Mouse (Mus musculus) E14TG2a.4 (cell line): ENCODE measurements at regions not wholly inside any gene's neighbourhood (a gene's known extent, or its start where the extent isn't known, plus 50 kb on each side); places are given as distances from the start of the nearest gene placed in this dataset.

ENCODE experiments used
- H3K27me3 ChIP-seq: 2 replicates; pipeline ENCODE4 v1.6.1; 2014; ENCODE audit warnings: low read length, control low read depth; ENCODE audit not compliant: insufficient read depth
- H3K36me3 ChIP-seq: 2 replicates; pipeline ENCODE4 v1.6.1; 2014; ENCODE audit warnings: low read length, control low read depth; ENCODE audit not compliant: insufficient read depth
- H3K4me1 ChIP-seq: replicated peaks from 2 replicates; pipeline ENCODE4 v1.6.1; 2014; ENCODE audit warnings: low read depth, low read length, control low read depth
- H3K4me3 ChIP-seq: replicated peaks from 2 replicates; pipeline ENCODE4 v1.5.1; 2014; ENCODE audit warnings: mild to moderate bottlenecking, low read length
- H3K9me3 ChIP-seq: 2 replicates; pipeline ENCODE4 v1.6.1; 2014; ENCODE audit warnings: low read length, control low read depth
- CTCF ChIP-seq: conservative IDR thresholded peaks from 2 replicates; pipeline ENCODE4 v1.5.1; 2014; ENCODE audit warnings: low read length
- NANOG ChIP-seq: IDR thresholded peaks from 2 replicates; pipeline ENCODE4 v1.6.1; 2014; ENCODE audit warnings: borderline replicate concordance, low read length, mixed read lengths
- POU5F1 ChIP-seq: IDR thresholded peaks from 2 replicates; pipeline ENCODE4 v1.6.1; 2014; ENCODE audit warnings: low read length, borderline replicate concordance

DNA sequence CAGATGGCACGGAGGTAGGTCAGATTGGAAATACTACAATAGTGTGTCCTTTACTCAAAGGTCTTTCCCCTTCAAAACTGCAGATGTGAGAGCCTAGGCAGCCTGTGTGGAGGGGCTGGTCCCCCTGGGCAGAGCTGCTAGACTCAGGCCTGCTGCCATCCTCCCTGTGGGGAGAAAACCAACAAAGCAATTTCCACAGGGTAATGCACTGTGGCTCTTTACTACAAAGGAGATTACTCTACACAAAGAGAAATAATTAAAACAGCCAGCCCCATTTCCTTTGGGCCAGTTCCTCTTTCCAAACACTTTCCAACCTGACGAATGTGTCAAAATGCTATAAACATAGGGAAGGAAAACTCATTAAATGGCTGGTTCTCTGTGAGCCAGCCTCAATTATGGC lies 250.0 kb upstream of the Trpc7 start:
- H3K9me3 ChIP-seq, result no peaks in the 10 kb centered on the region
- H3K36me3 ChIP-seq, result no peaks in the 10 kb centered on the region
- TF ChIP-seq NANOG, result no peak
- no peak for TF ChIP-seq POU5F1
- no peak for TF ChIP-seq CTCF
- no peak overlapping the region for H3K4me3 ChIP-seq
- no peaks in the 10 kb centered on the region; the same call in 1 of the 2 replicates for H3K27me3 ChIP-seq
- peaks cover 12% of the 10 kb centered on the region; the same call in 1 of the 2 replicates for H3K4me1 ChIP-seq

DNA sequence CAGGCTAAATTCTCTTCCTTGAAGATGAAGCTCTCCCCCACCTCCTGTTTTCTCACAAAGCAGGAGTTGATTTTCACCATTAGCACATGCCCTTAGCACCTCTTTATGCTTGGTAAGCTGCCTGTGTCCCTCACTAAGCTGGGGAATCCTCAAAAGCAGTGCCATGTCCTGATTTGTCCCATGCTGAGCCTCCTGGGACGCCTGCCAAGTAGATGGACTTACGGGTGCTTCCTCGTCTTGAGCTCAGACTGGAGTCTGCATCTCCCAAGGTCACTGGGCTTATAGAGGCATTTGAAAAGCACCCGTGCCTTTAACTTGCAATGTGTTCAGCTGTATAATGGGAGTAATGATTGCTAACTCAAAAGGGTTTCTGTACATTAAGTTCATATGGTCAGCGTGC lies 247.1 kb upstream of the Trpc7 start:
- peaks cover 18% of the 10 kb centered on the region for H3K4me1 ChIP-seq
- TF ChIP-seq NANOG (no peak), POU5F1 (no peak), CTCF (no peak)
- H3K9me3 ChIP-seq, result no peaks in the 10 kb centered on the region
- H3K4me3 ChIP-seq, result no peak overlapping the region
- no peaks in the 10 kb centered on the region for H3K36me3 ChIP-seq
- H3K27me3 ChIP-seq, result no peaks in the 10 kb centered on the region; the same call in 1 of the 2 replicates

DNA sequence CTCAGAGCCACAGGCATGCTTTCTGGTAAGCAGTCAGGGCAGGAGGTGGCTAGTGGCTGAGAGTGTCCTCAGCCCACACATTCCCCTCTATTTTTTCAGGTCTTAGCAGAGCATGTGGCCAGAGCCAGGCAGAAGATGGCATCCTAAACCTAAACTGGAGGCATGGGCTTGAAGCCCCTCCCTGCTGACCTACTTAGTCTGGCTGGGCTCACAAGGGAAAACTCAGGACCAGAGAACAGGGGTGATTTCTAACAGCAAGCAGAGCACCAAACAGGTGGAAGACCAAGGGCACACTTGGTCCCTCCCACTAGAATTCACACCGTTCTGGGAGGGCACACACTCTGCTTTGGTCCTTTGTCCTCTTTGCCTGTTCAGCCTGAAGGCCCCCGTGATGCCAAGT lies 246.6 kb upstream of the Trpc7 start:
- H3K4me3 ChIP-seq, result no peak overlapping the region

DNA sequence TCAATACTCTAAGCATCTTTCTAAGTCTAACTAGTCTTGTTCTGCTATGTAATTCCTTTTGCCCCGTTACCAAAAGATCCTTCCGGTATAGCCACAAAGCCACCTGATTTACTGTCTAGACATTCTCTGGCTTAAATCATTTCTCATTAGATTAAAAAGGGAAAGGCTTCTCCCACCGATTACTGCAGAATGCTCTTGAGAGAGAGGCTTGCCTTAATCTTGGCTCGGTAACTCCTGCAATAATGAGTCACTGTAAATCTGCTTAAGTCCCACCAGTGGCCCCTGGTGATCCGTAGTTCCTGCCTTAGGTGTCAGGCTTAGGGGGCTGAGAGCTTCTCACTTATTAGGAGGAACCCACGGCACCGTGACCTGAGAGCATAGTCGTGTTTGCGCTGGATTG lies 220.1 kb upstream of the Trpc7 start:
- Histone ChIP-seq H3K4me3 (no peak overlapping the region), H3K27me3 (no peaks in the 10 kb centered on the region), H3K36me3 (no peaks in the 10 kb centered on the region), H3K4me1 (0 out of 2 replicates have a peak, but pooled peaks cover 3% of the 10 kb centered on the region), H3K9me3 (peaks cover 8% of the 10 kb centered on the region)
- TF ChIP-seq NANOG (no peak), CTCF (no peak), POU5F1 (no peak)

More for the DNA sequence above, 246.6 kb upstream of the Trpc7 start:
- no peaks in the 10 kb centered on the region; the same call in 1 of the 2 replicates for H3K27me3 ChIP-seq
- TF ChIP-seq POU5F1 (no peak), NANOG (no peak), CTCF (no peak)
- peaks cover 18% of the 10 kb centered on the region for H3K4me1 ChIP-seq
- H3K36me3 ChIP-seq, result no peaks in the 10 kb centered on the region
- H3K9me3 ChIP-seq, result no peaks in the 10 kb centered on the region

DNA sequence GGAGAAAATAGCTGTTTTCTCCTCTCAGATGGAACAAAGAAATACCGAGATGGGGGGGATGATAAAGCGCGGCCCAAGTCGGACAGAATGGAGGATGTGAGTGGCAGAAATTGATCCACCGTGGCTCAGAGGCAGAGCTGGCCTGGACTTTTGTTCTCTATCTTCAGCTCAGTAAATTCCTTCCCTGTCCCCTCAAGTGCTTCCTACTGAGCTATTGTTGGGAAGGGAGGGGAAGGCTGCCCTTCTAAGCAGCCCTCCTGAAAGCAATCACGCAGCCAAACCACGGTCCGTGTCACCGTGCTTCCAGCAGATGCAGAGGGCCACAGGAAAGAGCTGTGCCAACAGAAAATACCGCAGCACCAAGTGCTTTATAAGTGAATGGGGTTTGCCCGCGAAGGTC lies 212.2 kb upstream of the Trpc7 start:
- peaks cover 16% of the 10 kb centered on the region for H3K9me3 ChIP-seq
- no peaks in the 10 kb centered on the region for H3K36me3 ChIP-seq
- TF ChIP-seq NANOG (no peak), POU5F1 (no peak), CTCF (no peak)
- peaks cover 2% of the 10 kb centered on the region; the same call in 1 of the 2 replicates for H3K27me3 ChIP-seq
- H3K4me1 ChIP-seq, result peaks cover 17% of the 10 kb centered on the region
- peak overlapping the region; percentile 39 for H3K4me3 ChIP-seq

DNA sequence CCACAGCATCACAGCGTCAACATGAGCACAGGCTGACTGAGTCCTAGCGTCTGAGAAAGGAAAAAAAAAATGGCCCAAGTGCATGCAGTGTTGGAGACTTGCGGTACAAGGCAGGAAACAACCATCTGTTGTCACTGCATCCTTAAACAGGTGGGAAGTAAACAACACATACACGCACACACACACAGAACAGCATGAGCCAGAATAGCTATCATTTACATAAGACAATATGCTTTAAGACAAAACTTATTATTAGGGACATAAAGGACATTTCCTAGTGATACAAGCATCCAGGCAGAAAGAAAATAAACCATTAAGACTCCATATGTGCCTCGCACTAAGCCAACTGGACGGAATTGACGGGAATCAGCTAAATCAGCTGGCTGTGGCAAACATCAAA lies 203.8 kb upstream of the Trpc7 start:
- Histone ChIP-seq H3K9me3 (peaks cover 5% of the 10 kb centered on the region; the same call in 1 of the 2 replicates), H3K4me1 (no peaks in the 10 kb centered on the region), H3K4me3 (no peak overlapping the region), H3K27me3 (no peaks in the 10 kb centered on the region), H3K36me3 (no peaks in the 10 kb centered on the region)
- no peak for TF ChIP-seq CTCF
- no peak for TF ChIP-seq NANOG
- TF ChIP-seq POU5F1, result no peak

DNA sequence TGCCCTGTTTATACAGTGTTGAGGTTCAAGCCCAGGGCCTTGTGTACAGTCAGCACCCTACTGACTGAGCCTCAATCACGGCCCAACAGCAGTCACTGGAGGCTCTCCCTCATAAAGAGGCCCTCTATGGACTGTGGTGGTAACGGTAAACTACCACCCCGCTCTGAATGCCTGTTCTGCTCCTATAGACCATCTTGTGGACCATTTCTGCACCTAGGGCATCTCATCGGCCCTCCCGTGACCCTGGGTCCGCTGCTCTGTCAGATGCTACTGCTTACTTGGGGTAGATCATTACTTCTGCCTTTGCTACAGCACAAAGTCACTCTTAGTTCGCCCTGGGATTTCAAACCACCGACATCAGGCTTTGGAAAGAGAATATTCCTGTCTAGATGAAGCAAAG lies 196.1 kb upstream of the Trpc7 start:
- H3K4me1 ChIP-seq, result no peaks in the 10 kb centered on the region
- no peak overlapping the region for H3K4me3 ChIP-seq
- no peaks in the 10 kb centered on the region for H3K36me3 ChIP-seq
- TF ChIP-seq NANOG (no peak), CTCF (no peak)
- H3K27me3 ChIP-seq, result no peaks in the 10 kb centered on the region; the same call in 1 of the 2 replicates
- no peaks in the 10 kb centered on the region for H3K9me3 ChIP-seq

DNA sequence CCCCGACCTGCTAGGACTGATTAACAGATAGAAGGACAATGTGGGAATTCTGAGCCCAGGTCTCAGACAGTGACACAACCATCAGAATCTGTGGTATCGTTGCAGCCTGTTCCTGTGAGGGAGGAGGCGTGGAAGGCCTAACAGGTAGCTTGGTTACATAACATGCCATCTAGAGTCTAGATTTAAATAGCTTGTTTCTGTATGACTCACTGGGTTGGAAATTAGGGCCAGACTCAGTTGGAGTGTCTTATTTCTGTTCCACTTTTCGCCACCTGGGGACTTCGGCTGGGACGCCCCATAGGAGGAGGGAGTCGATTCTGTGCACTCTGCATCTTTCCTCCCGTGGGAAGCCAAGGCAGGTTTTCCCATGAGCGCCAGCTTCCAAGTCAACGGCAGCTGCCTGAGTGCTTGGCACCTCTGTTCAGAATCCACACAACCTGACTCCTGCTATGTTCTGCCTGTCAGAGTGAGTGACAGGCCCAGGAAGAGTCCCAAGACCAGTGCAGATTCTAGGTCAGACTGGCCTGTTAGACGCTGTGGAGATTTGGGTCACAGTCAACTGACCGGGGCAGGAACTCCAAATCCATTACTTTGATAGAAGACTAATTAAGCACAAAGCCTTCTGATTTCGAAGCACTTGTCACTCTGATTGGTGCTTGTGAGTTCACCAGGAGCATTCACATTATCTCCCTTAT lies 193.7 kb upstream of the Trpc7 start:
- Histone ChIP-seq H3K27me3 (no peaks in the 10 kb centered on the region; the same call in 1 of the 2 replicates), H3K36me3 (no peaks in the 10 kb centered on the region), H3K4me3 (no peak overlapping the region), H3K9me3 (no peaks in the 10 kb centered on the region), H3K4me1 (0 out of 2 replicates have a peak, but pooled peaks cover 2% of the 10 kb centered on the region)
- no peak for TF ChIP-seq POU5F1
- TF ChIP-seq NANOG, result no peak
- TF ChIP-seq CTCF, result no peak

DNA sequence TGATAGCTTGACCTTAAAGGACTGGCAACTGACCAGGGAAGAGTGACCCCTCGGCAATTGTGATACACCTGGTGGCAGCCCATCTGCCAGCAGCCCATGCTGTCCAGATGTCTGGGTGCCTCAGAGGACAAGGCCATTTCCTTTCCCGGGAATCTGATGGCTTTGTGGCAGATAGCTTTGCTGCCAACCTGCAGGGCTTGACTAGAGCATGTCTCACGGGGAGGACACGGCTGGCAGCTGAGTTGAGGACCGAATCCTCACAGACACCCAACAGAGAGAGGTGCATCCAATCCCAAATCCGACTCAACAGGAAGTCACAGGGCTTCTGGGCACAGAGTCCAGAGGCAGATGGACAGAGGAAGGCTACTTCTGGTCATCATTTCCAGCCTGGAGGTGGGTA lies 192.2 kb upstream of the Trpc7 start:
- TF ChIP-seq CTCF, result no peak
- TF ChIP-seq NANOG, result no peak
- no peak for TF ChIP-seq POU5F1
- Histone ChIP-seq H3K27me3 (no peaks in the 10 kb centered on the region; the same call in 1 of the 2 replicates), H3K4me3 (no peak overlapping the region)

More for the DNA sequence above, 192.2 kb upstream of the Trpc7 start:
- Histone ChIP-seq H3K9me3 (no peaks in the 10 kb centered on the region), H3K4me1 (0 out of 2 replicates have a peak, but pooled peaks cover 2% of the 10 kb centered on the region), H3K36me3 (no peaks in the 10 kb centered on the region)
